Mouse (Mus musculus): ENCODE measurements around the gene Ankrd44.

The Ankrd44 gene

DNA sequence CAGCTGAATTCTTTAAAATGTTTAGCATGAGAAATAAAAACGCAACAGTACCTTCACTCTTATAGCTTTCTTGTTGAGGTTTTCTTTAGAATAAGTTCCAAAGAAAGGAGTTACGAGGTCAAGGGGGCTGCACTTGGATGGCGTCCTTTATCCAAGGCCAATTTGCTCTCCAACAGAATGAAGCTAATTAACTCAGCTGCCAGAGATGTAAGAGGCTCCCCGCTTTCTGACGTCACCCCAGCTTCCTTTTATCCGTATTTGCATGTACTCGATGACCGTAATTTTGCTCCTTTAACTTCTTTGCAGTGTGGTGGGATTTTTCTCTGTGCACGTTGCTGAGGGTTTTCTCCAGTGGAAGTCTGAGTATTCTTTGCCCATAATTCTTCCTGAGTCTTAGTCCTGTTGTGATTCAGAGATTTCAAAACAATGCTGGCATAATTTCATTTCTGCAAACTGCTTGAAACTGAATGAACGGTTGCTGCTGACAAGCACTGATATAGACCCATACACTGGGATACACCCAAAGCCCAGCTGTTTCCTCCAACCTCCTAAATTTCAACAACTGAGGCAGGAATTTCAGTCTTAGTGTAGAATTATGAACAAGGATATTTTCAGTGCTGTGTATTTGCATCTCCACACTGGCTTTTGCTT is 48.6 kb downstream of the Ankrd44 start:
- TF ChIP-seq GATA4 (IDR thresholded peaks at IDR 0.05; ENCODE audit: insufficient replicate concordance, low read length): no peak

DNA sequence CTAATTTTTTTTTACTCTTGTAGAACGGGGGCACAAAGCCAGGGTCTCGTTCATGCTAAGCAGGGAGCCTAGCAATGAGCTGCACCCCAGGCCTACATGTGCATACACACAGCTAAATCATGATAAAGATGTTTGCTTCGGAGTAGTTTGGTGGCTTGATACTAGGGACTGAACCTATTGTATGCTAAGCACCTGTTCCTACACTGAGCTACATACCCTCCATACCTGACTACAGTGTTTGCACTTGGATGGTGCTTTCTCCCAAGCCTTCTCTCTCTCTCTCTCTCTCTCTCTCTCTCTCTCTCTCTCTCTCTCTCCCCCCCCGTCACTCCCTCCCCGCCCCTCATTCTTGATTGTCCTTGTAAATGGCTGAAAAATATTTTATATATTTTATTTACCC is 49.2 kb downstream of the Ankrd44 start:
- TF ChIP-seq GATA4 (IDR thresholded peaks at IDR 0.05; ENCODE audit: insufficient replicate concordance, low read length): no peak

DNA sequence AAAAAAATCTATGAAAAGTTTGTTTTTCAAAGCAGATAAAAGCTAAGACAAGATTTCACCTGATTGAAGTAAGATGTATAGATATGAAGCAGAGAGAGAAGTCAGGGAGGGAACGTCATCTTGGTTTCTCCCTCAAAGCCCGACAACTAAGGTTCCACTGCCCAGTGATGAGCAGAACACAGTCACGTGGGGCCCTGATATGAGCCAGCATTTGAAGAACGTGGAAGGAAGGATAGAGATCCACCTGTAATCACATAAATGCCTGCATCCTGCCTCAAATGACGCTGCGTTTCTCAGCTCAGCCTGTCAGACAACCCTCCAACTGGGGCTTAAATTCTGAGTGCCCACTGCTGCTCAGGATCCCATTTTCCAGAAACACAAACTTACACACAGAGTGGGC is 52.1 kb downstream of the Ankrd44 start:
- no peak for TF ChIP-seq GATA4 (IDR thresholded peaks at IDR 0.05; ENCODE audit: insufficient replicate concordance, low read length)

DNA sequence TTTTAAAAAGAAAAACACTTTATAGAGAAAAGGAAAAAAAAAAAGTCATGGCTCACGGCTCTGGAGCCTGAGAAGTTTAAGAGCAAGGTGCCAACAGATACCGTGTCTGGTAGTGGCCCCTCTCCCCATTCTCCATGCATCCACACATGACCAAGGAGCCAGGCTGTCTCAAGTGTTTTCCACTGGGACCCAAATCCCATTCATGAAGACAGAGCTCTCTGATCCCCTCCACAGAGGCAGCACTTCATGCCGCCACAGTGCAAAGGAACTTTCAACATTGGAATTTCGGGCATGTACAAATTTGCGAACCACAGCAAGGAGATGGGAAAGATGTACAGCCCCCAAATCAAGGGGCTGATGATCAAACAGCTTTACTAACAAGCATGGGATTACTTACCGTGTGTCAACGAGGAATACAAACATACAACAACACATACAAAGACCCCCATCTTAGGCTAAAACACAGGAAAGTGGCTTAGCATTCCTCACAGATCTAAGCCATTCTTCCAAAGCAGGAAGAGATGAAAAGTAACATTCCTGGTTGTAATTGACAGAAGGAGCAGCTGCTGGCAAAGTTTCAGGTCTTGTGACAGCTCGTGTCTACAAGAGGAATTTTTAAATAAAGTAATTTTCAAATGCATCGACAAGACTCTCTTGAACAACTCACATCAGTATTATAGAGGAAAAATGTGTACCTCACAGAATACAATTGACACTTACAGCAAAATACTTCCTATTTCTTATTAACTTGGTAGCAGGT is 53.1 kb downstream of the Ankrd44 start:
- TF ChIP-seq GATA4 (IDR thresholded peaks at IDR 0.05; ENCODE audit: insufficient replicate concordance, low read length): no peak

DNA sequence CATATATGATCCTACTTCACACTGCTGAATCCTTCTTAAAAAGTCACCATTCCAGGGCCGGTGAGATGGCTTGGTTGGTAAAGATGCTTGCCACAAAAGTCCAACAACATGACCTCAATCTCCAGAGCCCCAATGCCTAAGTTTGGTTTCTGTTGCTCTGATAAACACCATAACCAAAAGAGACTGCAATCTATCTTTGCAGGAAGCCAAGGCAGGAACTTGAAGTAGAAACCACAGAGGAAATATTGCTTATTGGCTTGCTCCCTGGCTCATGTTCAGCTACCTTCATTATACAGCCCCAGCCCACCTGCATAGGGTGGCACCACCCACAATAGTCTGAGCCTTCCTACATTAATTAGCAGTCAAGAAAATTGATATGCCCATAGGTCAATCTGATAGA is 54.9 kb downstream of the Ankrd44 start:
- no peak for TF ChIP-seq GATA4 (IDR thresholded peaks at IDR 0.05; ENCODE audit: insufficient replicate concordance, low read length)

DNA sequence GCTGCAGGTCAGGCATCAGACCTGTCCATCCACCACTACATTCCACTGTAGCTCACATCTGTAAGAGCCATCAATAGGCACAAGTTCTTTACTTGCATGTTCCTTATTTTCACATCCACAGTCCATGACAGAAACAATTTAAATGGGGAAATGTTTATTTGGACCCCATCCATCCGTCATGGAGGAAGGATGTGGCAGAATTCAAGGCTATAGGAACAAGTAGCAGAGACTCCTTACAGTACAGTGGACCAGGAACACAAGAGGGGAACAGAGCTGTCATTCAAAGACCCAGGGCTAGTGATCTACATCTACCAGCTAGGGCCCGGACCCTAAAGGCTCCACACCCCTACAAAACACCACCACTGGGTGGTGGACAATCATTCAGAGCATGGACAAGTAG is 55.6 kb downstream of the Ankrd44 start:
- TF ChIP-seq GATA4 (IDR thresholded peaks at IDR 0.05; ENCODE audit: insufficient replicate concordance, low read length): no peak

DNA sequence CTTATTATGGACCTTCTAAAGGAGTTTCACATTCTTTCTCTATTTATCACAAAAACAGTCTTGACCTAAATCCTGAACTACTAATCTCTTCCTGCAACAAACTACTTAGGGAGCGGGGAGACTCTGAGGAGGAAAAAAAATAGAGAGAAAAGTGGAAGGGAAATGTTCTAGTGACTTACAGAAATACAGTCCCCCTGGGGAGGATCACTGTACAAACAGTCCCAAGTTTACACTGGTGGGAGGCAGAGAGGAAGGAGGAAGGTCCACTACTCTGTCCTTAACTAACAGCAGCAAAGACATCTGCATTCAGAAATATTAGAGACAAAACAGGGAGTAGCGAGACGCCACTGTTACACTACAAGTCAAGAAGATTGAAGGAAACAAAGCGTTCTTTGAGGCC is 59.0 kb downstream of the Ankrd44 start:
- TF ChIP-seq GATA4 (IDR thresholded peaks at IDR 0.05; ENCODE audit: insufficient replicate concordance, low read length): no peak

DNA sequence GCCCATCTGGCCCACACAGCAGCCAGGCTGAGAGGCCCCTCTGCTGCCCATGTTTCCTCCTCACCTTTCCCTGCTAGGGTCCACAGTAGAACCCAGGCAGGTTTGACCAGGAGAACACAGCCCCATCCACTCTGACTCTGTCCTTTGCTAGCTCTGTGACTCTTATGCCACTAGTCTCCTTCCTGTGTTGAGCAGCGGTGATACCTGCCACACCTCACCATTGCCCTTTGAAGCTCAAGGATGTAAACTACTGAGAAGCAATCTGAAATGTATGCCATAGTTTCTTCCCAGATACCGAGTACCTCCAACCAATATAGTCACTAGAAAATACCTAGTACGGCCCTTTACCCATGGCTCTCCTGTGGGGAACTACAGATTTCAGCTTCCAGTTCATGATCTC is 60.1 kb downstream of the Ankrd44 start:
- no peak for TF ChIP-seq GATA4 (IDR thresholded peaks at IDR 0.05; ENCODE audit: insufficient replicate concordance, low read length)

DNA sequence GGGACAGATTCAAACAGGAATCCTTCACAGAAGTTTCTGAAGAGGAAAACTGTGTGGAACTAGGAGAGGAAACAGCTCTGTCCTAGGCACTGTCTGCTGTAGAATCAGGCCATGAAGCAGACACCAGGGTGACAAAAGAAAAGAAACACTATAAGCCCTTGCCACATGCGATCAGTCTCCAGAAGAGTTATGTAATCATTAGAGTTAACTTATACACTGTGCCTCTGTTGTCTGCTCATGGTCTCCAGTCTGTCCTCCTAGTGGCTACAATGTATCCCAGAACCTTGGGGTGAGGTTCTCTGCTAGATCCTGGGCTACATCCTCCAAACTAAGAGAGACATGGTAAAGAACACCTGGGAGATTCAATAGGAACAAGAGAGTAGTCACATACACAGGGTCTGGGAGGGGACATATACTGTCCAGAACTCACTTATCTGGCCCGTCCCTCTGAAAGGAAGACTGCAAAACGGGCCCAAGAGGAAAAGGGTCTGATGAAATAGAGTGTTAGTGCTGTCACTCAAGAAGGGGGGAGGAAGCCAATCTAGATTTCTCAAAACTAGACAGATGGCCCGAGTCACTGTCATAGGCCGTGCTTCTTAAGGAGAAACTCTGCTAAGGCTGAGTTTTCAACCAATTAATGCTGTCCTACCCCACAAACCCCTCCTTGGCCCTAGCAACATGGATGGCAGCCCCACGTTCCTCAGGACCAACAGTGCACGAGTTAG is 61.1 kb downstream of the Ankrd44 start:
- TF ChIP-seq GATA4 (IDR thresholded peaks at IDR 0.05; ENCODE audit: insufficient replicate concordance, low read length): no peak

DNA sequence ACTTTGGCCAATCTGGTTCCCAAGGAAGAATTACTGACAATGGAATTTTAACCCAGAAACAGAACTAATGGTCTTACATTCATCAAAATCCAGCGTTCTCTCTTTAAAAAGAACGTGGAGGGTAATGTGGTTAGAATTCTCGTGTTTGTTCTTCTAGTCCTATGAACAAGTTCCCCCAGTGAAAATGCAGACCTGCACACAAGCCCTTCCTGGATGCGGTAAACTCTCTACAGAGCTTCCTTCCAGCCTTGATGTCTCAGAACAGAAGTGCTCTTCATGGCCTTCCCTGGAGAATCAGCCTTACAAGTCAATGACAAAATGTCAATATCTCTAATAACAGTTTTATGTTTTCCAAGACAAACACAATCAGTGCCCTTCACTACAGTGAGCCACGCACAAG is 65.8 kb downstream of the Ankrd44 start:
- TF ChIP-seq GATA4 (IDR thresholded peaks at IDR 0.05; ENCODE audit: insufficient replicate concordance, low read length): no peak

DNA sequence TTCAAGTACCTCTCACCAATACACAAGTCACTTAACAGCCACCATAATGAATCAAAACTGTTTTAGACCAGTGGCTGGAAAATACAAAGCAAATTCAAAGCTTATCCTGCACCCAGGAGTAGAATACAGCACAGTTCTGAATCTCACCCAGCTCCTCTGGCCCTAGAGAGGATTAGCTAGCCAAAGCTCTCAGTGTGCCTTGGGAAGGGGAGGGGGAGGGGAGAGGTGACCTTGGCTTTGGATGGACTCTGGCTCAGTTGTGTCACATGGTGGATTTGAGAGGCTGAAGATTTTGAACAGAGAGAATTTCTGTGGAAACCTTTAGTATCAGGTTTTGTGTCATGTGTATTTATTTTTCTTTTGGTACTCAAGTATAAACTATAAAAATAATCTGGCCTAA is 66.3 kb downstream of the Ankrd44 start:
- TF ChIP-seq GATA4 (IDR thresholded peaks at IDR 0.05; ENCODE audit: insufficient replicate concordance, low read length): no peak

DNA sequence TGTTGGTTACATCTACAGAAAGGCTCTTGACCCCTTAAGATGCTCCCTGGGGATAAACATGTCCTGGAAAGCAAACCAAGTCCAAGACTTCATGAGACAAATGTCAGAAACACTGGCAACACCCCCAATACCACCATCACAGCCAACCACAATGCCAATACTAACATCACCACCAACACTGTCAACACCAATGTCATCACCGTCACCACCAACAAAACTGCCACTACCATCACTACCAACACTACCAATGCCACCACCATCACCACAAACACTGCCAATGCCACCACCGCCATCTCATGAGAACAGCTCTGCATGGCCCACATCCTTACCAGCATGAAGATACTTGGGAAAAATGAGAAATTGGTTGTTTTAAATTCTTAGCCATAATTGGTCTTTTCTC is 67.3 kb downstream of the Ankrd44 start:
- TF ChIP-seq GATA4 (IDR thresholded peaks at IDR 0.05; ENCODE audit: insufficient replicate concordance, low read length): no peak

DNA sequence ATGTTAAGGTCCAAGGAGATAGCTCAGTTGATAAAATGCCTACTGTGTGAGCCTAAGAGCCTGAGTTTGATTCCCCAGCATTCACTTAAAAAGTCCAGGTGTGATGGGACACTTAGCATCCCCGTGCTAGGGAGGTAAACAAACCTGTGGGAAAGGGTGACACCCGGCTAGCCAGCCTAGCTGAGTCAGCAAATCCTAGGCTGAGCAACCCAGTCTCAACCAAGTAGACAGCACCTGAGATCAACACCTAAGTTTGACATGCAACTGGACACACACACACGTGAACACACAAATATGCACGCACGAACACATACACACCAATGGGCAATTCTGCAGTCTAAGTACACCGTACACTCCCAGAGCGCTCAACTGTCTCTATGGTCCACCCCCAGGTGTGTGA is 69.7 kb downstream of the Ankrd44 start:
- no peak for TF ChIP-seq GATA4 (IDR thresholded peaks at IDR 0.05; ENCODE audit: insufficient replicate concordance, low read length)

DNA sequence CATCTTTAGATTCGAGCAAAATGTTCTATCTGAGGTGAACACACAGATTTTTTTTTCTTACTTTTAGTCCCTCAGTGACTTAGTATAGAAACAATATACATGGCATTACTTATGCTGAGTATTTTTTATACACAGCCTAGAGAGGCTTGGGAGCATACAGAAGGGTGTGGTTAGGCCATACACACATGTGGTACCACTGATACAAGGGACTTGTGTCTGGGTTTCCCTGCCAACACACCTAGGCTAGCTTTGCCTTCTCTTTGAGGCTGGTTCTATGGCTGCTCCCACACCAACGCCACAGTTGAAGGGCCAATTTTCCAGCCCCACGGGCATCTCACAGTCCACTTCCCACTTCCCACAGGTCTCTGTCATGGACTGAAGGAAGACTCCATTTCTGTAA is 70.2 kb downstream of the Ankrd44 start:
- TF ChIP-seq GATA4 (IDR thresholded peaks at IDR 0.05; ENCODE audit: insufficient replicate concordance, low read length): no peak

DNA sequence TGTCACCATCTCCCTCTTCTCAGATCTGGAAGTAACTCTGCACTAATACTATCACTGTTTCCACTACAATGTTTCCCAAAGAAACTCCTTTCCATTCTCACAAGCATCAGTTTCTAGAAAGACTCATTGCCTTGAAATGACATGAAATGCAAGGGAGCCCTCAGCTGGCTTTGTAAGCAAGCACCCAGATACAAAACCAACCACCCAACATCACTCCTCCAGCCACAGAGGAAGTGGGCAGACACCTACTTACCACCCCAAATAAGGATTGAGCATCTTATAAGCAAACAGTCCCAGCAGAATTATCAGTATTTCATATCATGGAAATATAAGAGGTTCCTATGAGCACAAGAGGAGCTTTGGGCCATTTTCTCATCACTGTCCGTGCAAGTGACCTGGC is 71.8 kb downstream of the Ankrd44 start:
- no peak for TF ChIP-seq GATA4 (IDR thresholded peaks at IDR 0.05; ENCODE audit: insufficient replicate concordance, low read length)

DNA sequence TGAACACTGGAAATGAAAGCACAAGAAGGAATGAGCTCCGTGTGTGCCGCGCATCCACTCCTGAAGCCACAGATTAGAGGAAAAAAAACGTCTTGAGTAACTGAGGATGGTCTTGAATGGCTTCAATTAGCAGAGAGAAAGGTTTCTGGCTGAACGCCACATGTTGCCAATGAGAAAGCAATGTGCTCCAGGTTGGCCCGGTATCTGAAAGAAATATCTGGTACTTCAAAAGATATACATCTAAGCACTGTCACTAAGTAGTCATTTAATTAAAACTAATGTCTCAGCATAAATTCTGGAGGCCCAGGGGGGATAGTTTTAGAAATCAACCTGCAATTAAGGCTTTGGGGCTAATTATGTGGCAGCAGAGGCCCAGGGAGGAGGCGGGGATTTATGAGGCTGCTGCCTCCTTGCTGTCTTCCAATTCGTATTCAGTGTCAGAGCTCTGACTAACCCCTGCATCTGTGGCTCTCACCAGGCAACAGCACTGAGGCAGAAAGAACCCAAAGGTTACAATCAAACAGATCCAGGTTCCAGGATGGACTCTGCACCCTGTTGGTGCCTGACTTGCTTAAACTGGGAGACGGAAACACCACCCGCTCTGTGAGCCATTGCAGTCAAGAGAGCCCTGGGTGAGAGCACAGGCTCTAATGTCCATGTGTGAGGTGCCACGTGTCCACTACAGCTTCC is 72.7 kb downstream of the Ankrd44 start:
- TF ChIP-seq GATA4 (IDR thresholded peaks at IDR 0.05; ENCODE audit: insufficient replicate concordance, low read length): no peak

All from liver, adult (tissue).